Mouse (Mus musculus): ENCODE data around the gene Mdk. TPM values are rescaled to one million over a fixed set of nuclear protein-coding genes. Genes with fewer than 3 reads are reported as not detected.

The Mdk gene
- polyA plus RNA-seq, 1 experiment from 2014 or later: 313 TPM

- H3K27ac ChIP-seq: no peak overlapping the region
- ATAC-seq (ENCODE audit: low FRiP score): no peak
- peak overlapping the region; percentile 14 for H3K4me3 ChIP-seq
- H3K9ac ChIP-seq: peak overlapping the region; percentile 56; the same call in 1 of the 2 replicates
- no peaks in the 10 kb centered on the region for H3K36me3 ChIP-seq
- peak overlapping the region; percentile 10; the same call in 1 of the 2 replicates for H3K4me2 ChIP-seq
- H3K4me1 ChIP-seq (replicated peaks): peaks cover 22% of the 10 kb centered on the region
- WGBS: 29% methylated on average over 20 of the region's 20 CpGs
- H3K27me3 ChIP-seq: peaks cover 32% of the 10 kb centered on the region
- no peaks in the 10 kb centered on the region for H3K9me3 ChIP-seq
These were observed 33.3 kb upstream of the Mdk start for GRCm38 (mm10) chr2:91965417-91965816.

DNA sequence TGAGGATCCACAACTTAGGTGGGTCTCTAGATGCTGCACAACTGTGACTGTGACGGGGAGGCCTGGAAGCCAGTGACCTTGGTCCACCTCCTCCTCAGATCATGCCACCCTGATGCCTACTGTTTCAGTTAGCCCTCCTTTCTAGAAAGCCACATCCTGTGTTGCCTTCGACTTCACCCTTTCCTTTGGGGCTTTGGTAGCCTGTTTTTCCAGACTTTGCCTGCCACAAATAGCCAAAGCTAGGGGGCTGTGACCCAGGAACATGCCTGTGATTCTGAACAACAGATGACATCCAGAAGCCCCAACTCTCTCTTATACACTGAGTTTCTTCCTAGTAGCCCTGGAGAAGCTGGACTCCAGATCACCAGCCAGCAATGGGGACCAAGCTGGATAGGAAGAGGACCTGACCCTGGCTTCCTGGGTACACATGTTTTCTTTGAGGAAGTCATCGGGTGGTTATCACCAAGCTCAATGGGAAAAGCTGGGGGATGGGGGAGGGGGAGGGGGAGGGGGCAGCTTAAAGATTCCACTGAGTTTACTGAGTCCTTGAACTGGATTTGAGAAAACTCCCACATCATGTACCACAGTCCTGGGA lies 32.6 kb upstream of the Mdk start:
- no peaks in the 10 kb centered on the region for H3K36me3 ChIP-seq
- no peak overlapping the region for H3K9ac ChIP-seq
- no peak for ATAC-seq (ENCODE audit: low FRiP score)
- WGBS: 68% methylated on average over 3 of the region's 3 CpGs
- H3K4me2 ChIP-seq: peak overlapping the region; percentile 10; the same call in 1 of the 2 replicates
- H3K27me3 ChIP-seq: peaks cover 27% of the 10 kb centered on the region
- no peak overlapping the region for H3K27ac ChIP-seq
- H3K4me3 ChIP-seq: 0 out of 2 replicates have a peak overlapping the region, but pooled peaks have one; percentile 14
- H3K4me1 ChIP-seq (replicated peaks): peaks cover 29% of the 10 kb centered on the region
- no peaks in the 10 kb centered on the region for H3K9me3 ChIP-seq

GRCm38 (mm10) chr2:91963443-91963932 lies 31.4 kb upstream of the Mdk start:
- Histone ChIP-seq H3K9ac (peak overlapping the region; percentile 92), H3K36me3 (no peaks in the 10 kb centered on the region)
- 1% methylated on average over 14 of the region's 57 CpGs for WGBS

GRCm38 (mm10) chr2:91962864-91963401 lies 30.8 kb upstream of the Mdk start:
- Histone ChIP-seq H3K9me3 (no peaks in the 10 kb centered on the region), H3K4me2 (peak overlapping the region; percentile 91), H3K9ac (peak overlapping the region; percentile 92), H3K4me3 (peak overlapping the region; percentile 88), H3K27ac (peak overlapping the region; percentile 84), H3K27me3 (peaks cover 24% of the 10 kb centered on the region), H3K36me3 (no peaks in the 10 kb centered on the region), H3K4me1 (replicated peaks) (peaks cover 42% of the 10 kb centered on the region)
- under 1% methylated on average over 38 of the region's 39 CpGs for WGBS
- ATAC-seq (ENCODE audit: low FRiP score): peak; percentile 62

More at GRCm38 (mm10) chr2:91963443-91963932, 31.4 kb upstream of the Mdk start:
- Histone ChIP-seq H3K4me2 (peak overlapping the region; percentile 91), H3K27me3 (peaks cover 27% of the 10 kb centered on the region), H3K4me3 (peak overlapping the region; percentile 88), H3K9me3 (no peaks in the 10 kb centered on the region), H3K4me1 (replicated peaks) (peaks cover 40% of the 10 kb centered on the region), H3K27ac (peak overlapping the region; percentile 84)
- peak; percentile 94 for ATAC-seq (ENCODE audit: low FRiP score)

- no peak for ATAC-seq (ENCODE audit: low FRiP score)
- Histone ChIP-seq H3K27ac (0 out of 2 replicates have a peak overlapping the region, but pooled peaks have one; percentile 84), H3K4me2 (peak overlapping the region; percentile 91), H3K36me3 (no peaks in the 10 kb centered on the region), H3K4me1 (replicated peaks) (peaks cover 50% of the 10 kb centered on the region), H3K9me3 (no peaks in the 10 kb centered on the region), H3K4me3 (peak overlapping the region; percentile 88), H3K27me3 (peaks cover 22% of the 10 kb centered on the region), H3K9ac (peak overlapping the region; percentile 92)
- 69% methylated on average over 4 of the region's 4 CpGs for WGBS
These were observed 30.0 kb upstream of the Mdk start for GRCm38 (mm10) chr2:91961901-91962761.

- peaks cover 59% of the 10 kb centered on the region for H3K4me1 ChIP-seq (replicated peaks)
- 90% methylated on average over 5 of the region's 5 CpGs for WGBS
These were observed 28.4 kb upstream of the Mdk start for GRCm38 (mm10) chr2:91960459-91960858.

DNA sequence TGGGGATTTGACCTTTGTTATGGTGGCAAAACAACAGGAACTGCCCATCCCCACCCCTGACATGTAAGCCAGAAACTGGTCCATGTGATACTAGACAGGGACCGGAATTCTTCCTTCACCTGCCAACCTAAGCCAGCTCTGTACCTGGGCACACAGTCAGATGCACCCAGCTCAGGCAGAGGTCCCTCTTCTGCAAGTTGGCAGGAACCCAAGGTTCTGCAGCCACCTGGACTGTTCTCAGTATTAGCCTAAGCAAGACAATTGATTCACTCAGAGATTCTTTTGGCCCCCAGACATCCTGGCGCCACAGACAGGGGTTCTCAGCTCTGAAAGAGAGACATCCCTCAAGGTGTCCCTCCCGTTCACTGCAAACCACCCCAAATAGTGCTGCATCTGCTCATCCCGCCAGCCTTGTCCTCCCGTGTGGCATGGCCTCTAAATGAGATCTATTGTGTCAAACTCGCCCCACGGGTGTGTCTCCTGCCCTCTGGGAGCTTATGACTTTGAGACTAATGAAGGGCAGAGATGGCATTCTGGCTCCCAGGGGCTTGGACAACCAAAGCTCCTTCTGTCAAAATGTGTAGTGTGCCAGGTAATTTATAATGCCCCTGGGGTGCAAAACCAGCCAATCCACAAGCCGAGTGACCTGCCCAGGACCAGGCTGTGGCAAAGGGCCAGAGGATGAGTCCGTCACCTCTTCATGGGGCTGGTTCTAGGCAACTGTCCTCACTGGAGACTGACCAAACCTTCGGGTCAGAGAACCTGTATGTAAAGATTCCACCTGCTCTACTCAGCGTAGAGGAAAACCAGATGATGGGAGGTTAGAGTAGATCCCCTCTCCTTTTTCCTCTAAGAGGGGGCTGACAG lies 27.7 kb upstream of the Mdk start:
- Histone ChIP-seq H3K27me3 (peaks cover 5% of the 10 kb centered on the region), H3K4me3 (no peak overlapping the region), H3K36me3 (no peaks in the 10 kb centered on the region), H3K27ac (peak overlapping the region; percentile 30; the same call in 1 of the 2 replicates), H3K9ac (0 out of 2 replicates have a peak overlapping the region, but pooled peaks have one; percentile 19), H3K4me2 (no peak overlapping the region), H3K9me3 (no peaks in the 10 kb centered on the region), H3K4me1 (replicated peaks) (peaks cover 65% of the 10 kb centered on the region)
- WGBS: 64% methylated on average over 11 of the region's 11 CpGs
- ATAC-seq (ENCODE audit: low FRiP score): no peak

More at GRCm38 (mm10) chr2:91960459-91960858, 28.4 kb upstream of the Mdk start:
- Histone ChIP-seq H3K36me3 (no peaks in the 10 kb centered on the region), H3K27ac (no peak overlapping the region), H3K9ac (no peak overlapping the region), H3K4me2 (no peak overlapping the region), H3K27me3 (peaks cover 12% of the 10 kb centered on the region), H3K9me3 (no peaks in the 10 kb centered on the region), H3K4me3 (no peak overlapping the region)
- no peak for ATAC-seq (ENCODE audit: low FRiP score)

- 53% methylated on average over 10 of the region's 10 CpGs for WGBS
- Histone ChIP-seq H3K9me3 (no peaks in the 10 kb centered on the region), H3K9ac (no peak overlapping the region), H3K27me3 (no peaks in the 10 kb centered on the region), H3K4me2 (no peak overlapping the region), H3K36me3 (no peaks in the 10 kb centered on the region), H3K4me3 (no peak overlapping the region), H3K27ac (peak overlapping the region; percentile 30; the same call in 1 of the 2 replicates), H3K4me1 (replicated peaks) (peaks cover 72% of the 10 kb centered on the region)
- no peak for ATAC-seq (ENCODE audit: low FRiP score)
These were observed 26.8 kb upstream of the Mdk start for GRCm38 (mm10) chr2:91958701-91959457.

GRCm38 (mm10) chr2:91958049-91958448 lies 26.0 kb upstream of the Mdk start:
- H3K36me3 ChIP-seq: no peaks in the 10 kb centered on the region
- H3K9me3 ChIP-seq: no peaks in the 10 kb centered on the region
- no peak overlapping the region for H3K4me3 ChIP-seq
- no peak overlapping the region for H3K9ac ChIP-seq
- no peak overlapping the region for H3K27ac ChIP-seq
- ATAC-seq (ENCODE audit: low FRiP score): no peak
- H3K27me3 ChIP-seq: no peaks in the 10 kb centered on the region
- 77% methylated on average over 8 of the region's 8 CpGs for WGBS
- H3K4me2 ChIP-seq: no peak overlapping the region
- H3K4me1 ChIP-seq (replicated peaks): peaks cover 77% of the 10 kb centered on the region

GRCm38 (mm10) chr2:91957096-91957495 lies 25.0 kb upstream of the Mdk start:
- Histone ChIP-seq H3K27ac (peak overlapping the region; percentile 40; the same call in 1 of the 2 replicates), H3K4me2 (no peak overlapping the region), H3K4me1 (replicated peaks) (peaks cover 68% of the 10 kb centered on the region), H3K9me3 (no peaks in the 10 kb centered on the region), H3K4me3 (no peak overlapping the region), H3K9ac (no peak overlapping the region), H3K36me3 (no peaks in the 10 kb centered on the region), H3K27me3 (no peaks in the 10 kb centered on the region)
- ATAC-seq (ENCODE audit: low FRiP score): peak; percentile 66
- WGBS: 25% methylated on average over 4 of the region's 4 CpGs

DNA sequence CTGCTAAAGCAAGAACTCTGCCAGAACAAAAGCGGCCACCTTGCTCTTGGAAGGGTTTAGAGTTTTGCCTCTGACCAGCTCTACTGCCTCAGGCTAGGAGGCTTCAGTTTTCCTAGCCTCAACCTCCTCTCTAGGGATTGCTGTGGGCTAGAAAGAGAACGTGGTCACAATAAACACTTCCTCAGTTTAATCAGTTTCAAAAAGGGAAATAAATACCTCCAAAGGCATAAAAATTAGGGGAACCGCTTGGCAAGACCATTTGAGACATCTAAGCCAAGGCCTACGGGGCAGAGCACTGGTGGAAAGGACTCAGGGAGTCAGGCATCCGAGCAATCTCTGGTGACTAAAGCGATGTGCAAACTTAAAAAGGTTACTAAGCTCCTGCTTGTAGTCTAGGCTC lies 23.8 kb upstream of the Mdk start:
- H3K9me3 ChIP-seq: no peaks in the 10 kb centered on the region
- no peak overlapping the region for H3K9ac ChIP-seq
- no peaks in the 10 kb centered on the region for H3K36me3 ChIP-seq
- peaks cover 59% of the 10 kb centered on the region for H3K4me1 ChIP-seq (replicated peaks)
- H3K4me2 ChIP-seq: no peak overlapping the region
- H3K27me3 ChIP-seq: no peaks in the 10 kb centered on the region
- ATAC-seq (ENCODE audit: low FRiP score): no peak
- H3K4me3 ChIP-seq: no peak overlapping the region
- 85% methylated on average over 6 of the region's 6 CpGs for WGBS
- H3K27ac ChIP-seq: no peak overlapping the region

All from hindbrain, embryonic 13.5 days (tissue).